ENCODE assay signal across 8 mouse cellular contexts in genomic region chr14:54432837-54433830, GRCm38 (mm10). TPM values are rescaled to one million over a fixed set of nuclear protein-coding genes. Genes with fewer than 3 reads are reported as not detected.
DNase-seq lines count a peak whose midpoint lies in the region; ATAC-seq lines count a peak whose summit lies in the region.

No protein-coding gene starts in this region.

- no peak for ATAC-seq in heart, embryonic 12.5 days (ENCODE audit: insufficient number of reproducible peaks, low FRiP score)
- no peak for ATAC-seq in limb, embryonic 15.5 days (ENCODE audit: insufficient number of reproducible peaks, low FRiP score, low TSS enrichment, low read depth)
- no peak for ATAC-seq in neural tube, embryonic 11.5 days (ENCODE audit: insufficient read depth, low FRiP score, low TSS enrichment)

- H3K9me3 ChIP-seq in heart, embryonic 12.5 days (replicated peaks), result no peaks in the 10 kb centered on the region
- H3K9me3 ChIP-seq in limb, embryonic 15.5 days, result no peaks in the 10 kb centered on the region
- H3K9me3 ChIP-seq in neural tube, embryonic 11.5 days (ENCODE audit: control insufficient read depth, low read length), result no peaks in the 10 kb centered on the region

- peaks cover 57% of the 10 kb centered on the region for H3K4me1 ChIP-seq in heart, embryonic 12.5 days (replicated peaks)
- H3K4me1 ChIP-seq in limb, embryonic 15.5 days, result peaks cover 48% of the 10 kb centered on the region
- H3K4me1 ChIP-seq in neural tube, embryonic 11.5 days (ENCODE audit: control insufficient read depth, insufficient read depth, low read length), result peaks cover 11% of the 10 kb centered on the region

- WGBS in heart, embryonic 12.5 days, result 28% methylated on average over 17 of the region's 17 CpGs
- WGBS in limb, embryonic 15.5 days, result 20% methylated on average over 17 of the region's 17 CpGs
- 47% methylated on average over 17 of the region's 17 CpGs for WGBS in neural tube, embryonic 11.5 days

- peak overlapping the region; percentile 94 for H3K27ac ChIP-seq in heart, embryonic 12.5 days (ENCODE audit: poor library complexity, severe bottlenecking)
- H3K27ac ChIP-seq in limb, embryonic 15.5 days, result peak overlapping the region; percentile 99
- H3K27ac ChIP-seq in neural tube, embryonic 11.5 days (ENCODE audit: low read depth, low read length), result no peak overlapping the region

- H3K4me3 ChIP-seq in heart, embryonic 12.5 days, result peak overlapping the region; percentile 88
- peak overlapping the region; percentile 81 for H3K4me3 ChIP-seq in limb, embryonic 15.5 days
- peak overlapping the region; percentile 60 for H3K4me3 ChIP-seq in neural tube, embryonic 11.5 days (ENCODE audit: low read depth, low read length)

- H3K4me2 ChIP-seq in heart, embryonic 12.5 days, result peak overlapping the region; percentile 82
- peak overlapping the region; percentile 82 for H3K4me2 ChIP-seq in limb, embryonic 15.5 days
- H3K4me2 ChIP-seq in neural tube, embryonic 11.5 days (ENCODE audit: low read depth), result peak overlapping the region; percentile 65

- DNase-seq in adrenal gland, adult 2 months, result peak; percentile 70
- no peak for DNase-seq in adrenal gland, adult 8-10 months
- DNase-seq in right cerebral cortex, adult 18-20 months, result peak; percentile 28
- no peak for DNase-seq in right cerebral cortex, postnatal 25 days
- no peak for DNase-seq in neural tube, embryonic 11.5 days (ENCODE audit: low spot score)
- no peak for DNase-seq in ovary, postnatal 14 days (ENCODE audit: low spot score)

- peaks cover 45% of the 10 kb centered on the region for H3K36me3 ChIP-seq in heart, embryonic 12.5 days
- peaks cover 38% of the 10 kb centered on the region for H3K36me3 ChIP-seq in limb, embryonic 15.5 days
- no peaks in the 10 kb centered on the region for H3K36me3 ChIP-seq in neural tube, embryonic 11.5 days (ENCODE audit: control insufficient read depth, insufficient read depth, low read length)

- H3K9ac ChIP-seq in heart, embryonic 12.5 days, result peak overlapping the region; percentile 98
- H3K9ac ChIP-seq in limb, embryonic 15.5 days, result peak overlapping the region; percentile 98
- peak overlapping the region; percentile 92 for H3K9ac ChIP-seq in neural tube, embryonic 11.5 days (ENCODE audit: low read length)

- H3K27me3 ChIP-seq in heart, embryonic 12.5 days (replicated peaks), result no peaks in the 10 kb centered on the region
- no peaks in the 10 kb centered on the region for H3K27me3 ChIP-seq in limb, embryonic 15.5 days
- no peaks in the 10 kb centered on the region for H3K27me3 ChIP-seq in neural tube, embryonic 11.5 days (ENCODE audit: control insufficient read depth, insufficient read depth, low read length)

RNA-seq across cellular contexts. Expression of gene Mmp14, which starts 1.7 kb away (rescaled TPM):
- 10 to 100 TPM; 36.2 to 39.9 TPM for total RNA-seq in adrenal gland, adult 2 months (2021)
- polyA plus RNA-seq in adrenal gland, adult 2 months (2012; rRNA removed), result 173 and 192 TPM in 2 replicates
- total RNA-seq in adrenal gland, adult 8-10 months (2022), result 10 to 100 TPM; 34.8 to 49.0 (median 44.5) TPM
- polyA plus RNA-seq in heart, embryonic 12.5 days (2016; fragmentation: Nextera tagmentation; extraction: Ambion mirVana), result 127 and 129 TPM in 2 replicates
- polyA plus RNA-seq in limb, embryonic 15.5 days (2015; fragmentation: Nextera tagmentation; extraction: Ambion mirVana), result 245 and 272 TPM in 2 replicates
- polyA plus RNA-seq in neural tube, embryonic 11.5 days (2014; fragmentation: Nextera tagmentation; extraction: Ambion mirVana), result 69.6 and 70.6 TPM in 2 replicates

RNA-seq across cellular contexts. Expression of gene Mrpl52, which starts 6.4 kb away (rescaled TPM):
- 100 to 1,000 TPM; 162 to 202 TPM for total RNA-seq in adrenal gland, adult 2 months (2021)
- 2,091 and 3,081 TPM in 2 replicates for polyA plus RNA-seq in adrenal gland, adult 2 months (2012; rRNA removed)
- 100 to 1,000 TPM; 179 to 219 (median 209) TPM for total RNA-seq in adrenal gland, adult 8-10 months (2022)
- polyA plus RNA-seq in heart, embryonic 12.5 days (2016; fragmentation: Nextera tagmentation; extraction: Ambion mirVana), result 284 and 290 TPM in 2 replicates
- polyA plus RNA-seq in limb, embryonic 15.5 days (2015; fragmentation: Nextera tagmentation; extraction: Ambion mirVana), result 196 and 218 TPM in 2 replicates
- 190 and 216 TPM in 2 replicates for polyA plus RNA-seq in neural tube, embryonic 11.5 days (2014; fragmentation: Nextera tagmentation; extraction: Ambion mirVana)

RNA-seq across cellular contexts. Expression of gene Slc7a7, which starts 15.6 kb away (rescaled TPM):
- 1 to 10 TPM; 2.8 to 3.9 TPM for total RNA-seq in adrenal gland, adult 2 months (2021)
- polyA plus RNA-seq in adrenal gland, adult 2 months (2012; rRNA removed), result 3.7 and 4.2 TPM in 2 replicates
- total RNA-seq in adrenal gland, adult 8-10 months (2022), result 1 to 10 TPM; 4.6 to 8.5 (median 6.4) TPM
- polyA plus RNA-seq in heart, embryonic 12.5 days (2016; fragmentation: Nextera tagmentation; extraction: Ambion mirVana), result 8.0 and 8.3 TPM in 2 replicates
- polyA plus RNA-seq in limb, embryonic 15.5 days (2015; fragmentation: Nextera tagmentation; extraction: Ambion mirVana), result 5.8 and 6.5 TPM in 2 replicates
- 4.5 and 4.8 TPM in 2 replicates for polyA plus RNA-seq in neural tube, embryonic 11.5 days (2014; fragmentation: Nextera tagmentation; extraction: Ambion mirVana)

RNA-seq across cellular contexts. Expression of gene Lrp10, which starts 30.8 kb away (rescaled TPM):
- total RNA-seq in adrenal gland, adult 2 months (2021), result 100 to 1,000 TPM; 116 to 139 TPM
- polyA plus RNA-seq in adrenal gland, adult 2 months (2012; rRNA removed), result 262 and 276 TPM in 2 replicates
- 100 to 1,000 TPM; 119 to 147 (median 137) TPM for total RNA-seq in adrenal gland, adult 8-10 months (2022)
- 50.3 and 55.8 TPM in 2 replicates for polyA plus RNA-seq in heart, embryonic 12.5 days (2016; fragmentation: Nextera tagmentation; extraction: Ambion mirVana)
- 42.8 and 46.4 TPM in 2 replicates for polyA plus RNA-seq in limb, embryonic 15.5 days (2015; fragmentation: Nextera tagmentation; extraction: Ambion mirVana)
- polyA plus RNA-seq in neural tube, embryonic 11.5 days (2014; fragmentation: Nextera tagmentation; extraction: Ambion mirVana), result 24.5 and 26.6 TPM in 2 replicates

RNA-seq across cellular contexts. Expression of gene Rem2, which starts 42.8 kb away (rescaled TPM):
- total RNA-seq in adrenal gland, adult 2 months (2021), result under 1 TPM; 0.29 to 0.45 TPM
- polyA plus RNA-seq in adrenal gland, adult 2 months (2012; rRNA removed), result 0.40 and 0.49 TPM in 2 replicates
- 1 to 10 TPM in 1 of 4 experiments, under 1 TPM in 3; 0.25 to 1.9 (median 0.45) TPM for total RNA-seq in adrenal gland, adult 8-10 months (2022)
- polyA plus RNA-seq in heart, embryonic 12.5 days (2016; fragmentation: Nextera tagmentation; extraction: Ambion mirVana), result 1.9 and 2.4 TPM in 2 replicates
- 1.5 and 2.2 TPM in 2 replicates for polyA plus RNA-seq in limb, embryonic 15.5 days (2015; fragmentation: Nextera tagmentation; extraction: Ambion mirVana)
- 23.3 and 26.2 TPM in 2 replicates for polyA plus RNA-seq in neural tube, embryonic 11.5 days (2014; fragmentation: Nextera tagmentation; extraction: Ambion mirVana)

Comparison
In these comparisons a context has a peak if more than half of its experiments do, and no peak if none do; other contexts are left out.
1. DNase-seq: peak in adrenal gland, adult 2 months (single experiment) and right cerebral cortex, adult 18-20 months (single experiment); none in adrenal gland, adult 8-10 months (single experiment), right cerebral cortex, postnatal 25 days (single experiment), neural tube, embryonic 11.5 days (single experiment) and ovary, postnatal 14 days (single experiment).
2. Peak in every context shown above with its lines, with median percentiles within 50 percentile points of each other: H3K4me2 ChIP-seq, H3K4me3 ChIP-seq and H3K9ac ChIP-seq.